Mouse (Mus musculus): Measurements from ENCODE around the gene Il20.

The Il20 gene

DNA sequence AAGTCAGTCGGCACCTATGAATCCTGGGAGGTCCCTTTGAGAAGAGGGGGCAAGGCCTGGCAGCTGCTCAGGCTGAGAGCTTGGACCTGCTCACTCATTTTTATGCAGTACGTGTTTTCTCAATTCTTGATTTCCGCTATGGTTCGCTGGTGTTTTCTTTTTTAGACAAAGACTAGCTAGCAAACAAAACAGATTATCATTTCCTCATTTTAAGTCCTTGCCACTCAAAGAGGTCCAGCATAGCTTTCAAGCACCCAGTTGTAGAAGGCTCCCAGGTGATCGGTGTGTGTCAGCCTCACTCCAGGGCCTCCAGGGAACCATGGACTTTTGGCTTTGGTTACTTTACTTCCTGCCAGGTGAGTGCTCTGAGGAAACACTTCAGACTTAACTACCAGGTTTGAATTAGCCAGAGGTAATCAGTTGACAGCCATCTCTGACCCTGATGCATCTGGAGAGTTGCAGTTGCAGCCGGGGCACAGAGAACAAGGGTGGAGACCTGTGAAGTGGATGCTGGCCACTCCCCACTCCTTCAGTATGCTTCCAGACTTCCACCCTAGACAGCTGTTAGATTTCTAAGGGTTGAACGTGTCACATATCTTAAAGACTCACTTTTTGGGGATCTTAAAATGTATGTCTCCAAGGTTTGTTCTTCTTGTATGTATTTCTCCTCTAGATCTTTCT lies 45.6 kb downstream of the Il20 start, which contains the start of gene Fcmr:
Fcmr (plus strand) TSS at position 129 of the 681 bp plus-strand sequence.
- no peak for DNase-seq (ENCODE audit: extremely low spot score, low read depth, low spot score)

DNA sequence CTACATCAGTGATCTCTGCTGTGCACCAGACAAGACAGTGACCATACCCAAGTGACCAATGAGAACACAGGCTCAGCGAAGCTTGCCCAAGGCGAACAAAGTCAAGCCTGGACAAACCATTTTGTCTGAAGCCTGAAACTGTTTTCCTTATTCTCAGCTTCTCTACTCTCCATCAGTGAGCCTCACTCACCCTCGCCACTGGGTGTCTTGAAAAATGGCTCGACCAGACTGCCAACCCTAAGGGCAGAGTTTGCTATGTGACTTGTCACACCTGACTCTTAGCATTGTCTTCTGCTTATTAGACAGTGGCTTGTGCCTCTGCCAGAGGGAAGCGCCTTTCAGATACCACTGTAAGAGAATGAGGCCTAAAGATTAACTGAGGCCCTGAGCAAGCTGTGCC lies 46.5 kb downstream of the Il20 start:
- no peak for DNase-seq (ENCODE audit: extremely low spot score, low read depth, low spot score)

DNA sequence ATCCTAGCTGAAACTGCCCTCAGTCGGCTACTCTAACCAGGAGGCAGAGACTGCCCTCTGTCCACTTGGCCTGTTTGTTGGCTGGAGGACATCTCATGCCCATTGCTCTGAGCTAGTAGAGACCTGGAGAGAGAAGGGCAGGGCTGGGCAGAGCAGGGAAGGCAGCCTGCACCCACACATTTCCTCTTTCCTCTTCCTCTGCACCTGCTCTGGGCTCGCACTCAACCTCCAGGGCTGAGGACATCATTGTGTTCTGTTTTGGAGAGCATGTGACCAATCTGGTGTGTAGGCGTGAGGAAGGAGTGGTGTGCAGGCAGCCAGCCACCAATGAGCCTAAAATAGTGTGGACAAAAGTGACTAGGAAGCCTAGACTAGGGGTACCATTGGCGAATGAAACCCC lies 47.0 kb downstream of the Il20 start:
- DNase-seq (ENCODE audit: extremely low spot score, low read depth, low spot score), result no peak

DNA sequence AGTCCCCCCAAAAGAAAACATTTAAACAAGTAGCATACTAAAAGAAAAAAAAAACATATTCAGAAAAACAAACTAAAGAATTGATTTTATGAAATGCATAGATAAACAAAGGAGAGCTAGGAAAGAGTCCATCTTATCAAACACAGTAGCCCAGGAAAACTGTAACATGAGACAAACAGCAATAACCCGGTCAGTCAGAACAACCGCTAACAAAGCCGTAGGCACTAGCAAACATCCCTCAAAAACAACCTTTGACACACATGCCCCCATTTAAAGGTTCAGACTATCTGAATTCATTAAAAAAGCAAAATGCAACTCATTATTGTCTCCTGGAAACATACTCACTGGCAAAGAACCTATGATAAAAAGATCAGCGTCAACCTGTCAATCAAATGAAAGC lies 53.8 kb downstream of the Il20 start:
- DNase-seq (ENCODE audit: extremely low spot score, low read depth, low spot score), result no peak
